Mouse (Mus musculus): ENCODE measurements around the gene Sgsh.
"Not testable (repeated sequence)": the region's sequence is repeated elsewhere in the genome, so short reads cannot be mapped to it uniquely, and the experiment has no call there.

Gene Sgsh

GRCm38 (mm10) chr11:119355443-119356385, at the start of gene Sgsh, which contains the start of gene Slc26a11:
Gene Sgsh, minus strand, starts transcription at chr11:119355536.
Gene Slc26a11, plus strand, starts transcription at chr11:119355557.
- DNase-seq = peak; percentile 85

GRCm38 (mm10) chr11:119404627-119405026, 49.3 kb upstream of the Sgsh start:
- peak in 1 of 2 experiments; percentile 38 for DNase-seq

- DNase-seq = no peak
Measured at GRCm38 (mm10) chr11:119402501-119403160, 47.3 kb upstream of the Sgsh start.

GRCm38 (mm10) chr11:119396461-119396860, 41.1 kb upstream of the Sgsh start:
- no peak for DNase-seq

GRCm38 (mm10) chr11:119395931-119396330, 40.6 kb upstream of the Sgsh start:
- no peak for DNase-seq

GRCm38 (mm10) chr11:119395394-119395793, 40.1 kb upstream of the Sgsh start:
- no peak for DNase-seq

- DNase-seq = no peak
Measured at GRCm38 (mm10) chr11:119394210-119394609, 38.9 kb upstream of the Sgsh start.

GRCm38 (mm10) chr11:119393483-119393804, 38.1 kb upstream of the Sgsh start:
- no peak for DNase-seq

GRCm38 (mm10) chr11:119392800-119393482, 37.6 kb upstream of the Sgsh start, which contains the start of gene Rnf213:
Gene Rnf213, plus strand, starts transcription at chr11:119393100.
- DNase-seq = peak; percentile 28 to 30

- DNase-seq = no peak
Measured at GRCm38 (mm10) chr11:119392001-119392614, 36.8 kb upstream of the Sgsh start.

- no peak for DNase-seq
Measured at GRCm38 (mm10) chr11:119391386-119392000, 36.2 kb upstream of the Sgsh start.

GRCm38 (mm10) chr11:119390271-119391231, 35.2 kb upstream of the Sgsh start:
- DNase-seq = peak; percentile 32 to 35

- peak; percentile 76 to 82 for DNase-seq
Measured at GRCm38 (mm10) chr11:119389851-119390270, 34.5 kb upstream of the Sgsh start.

GRCm38 (mm10) chr11:119387273-119387672, 31.9 kb upstream of the Sgsh start:
- DNase-seq = not testable (repeated sequence)

GRCm38 (mm10) chr11:119386306-119386705, 31.0 kb upstream of the Sgsh start:
- no peak for DNase-seq

GRCm38 (mm10) chr11:119384904-119385303, 29.6 kb upstream of the Sgsh start:
- no peak for DNase-seq

- DNase-seq = no peak
Measured at GRCm38 (mm10) chr11:119382338-119382850, 27.1 kb upstream of the Sgsh start.

- DNase-seq = no peak
Measured at GRCm38 (mm10) chr11:119381631-119382337, 26.4 kb upstream of the Sgsh start.

GRCm38 (mm10) chr11:119378551-119378950, 23.2 kb upstream of the Sgsh start:
- no peak for DNase-seq

- DNase-seq = no peak
Measured at GRCm38 (mm10) chr11:119377326-119377725, 22.0 kb upstream of the Sgsh start.
